Mouse (Mus musculus) ES-E14 (cell line): ENCODE results near the gene Kat14.

Experiments used
- CHD2 ChIP-seq: IDR thresholded peaks from 2 replicates; pipeline ENCODE4 v1.6.1; 2014; ENCODE audit warnings: mild to moderate bottlenecking, low read depth, low read length, inconsistent platforms
- MAFK ChIP-seq: IDR thresholded peaks from 2 replicates; pipeline ENCODE4 v1.6.1; 2014; ENCODE audit warnings: mild to moderate bottlenecking, low read depth, low read length, inconsistent platforms; ENCODE audit not compliant: insufficient read depth
- ZNF384 ChIP-seq: IDR thresholded peaks from 2 replicates; pipeline ENCODE4 v1.6.1; 2012; ENCODE audit warnings: low read depth, low read length, inconsistent platforms

DNA sequence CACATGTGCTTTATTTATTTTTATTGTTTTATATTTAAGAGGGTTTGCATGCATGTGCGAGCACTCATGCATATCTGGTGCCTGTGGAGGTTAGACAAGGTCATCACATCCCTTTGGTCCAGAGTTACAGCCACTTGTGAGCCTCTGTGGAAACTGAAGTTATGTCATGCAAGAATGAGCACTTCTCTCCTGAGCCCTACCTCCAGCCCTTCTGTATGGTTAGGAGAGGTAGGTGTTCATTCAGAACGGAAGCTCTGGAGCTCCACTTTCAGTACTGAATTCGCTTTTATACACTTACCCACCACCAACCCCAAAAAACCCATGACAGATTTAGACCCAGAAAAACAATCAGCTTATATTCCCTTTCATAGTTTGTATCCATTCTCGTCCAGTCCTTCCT, 2.8 kb downstream of the Kat14 start:
- no peak for TF ChIP-seq MAFK
- no peak for TF ChIP-seq ZNF384
- no peak for TF ChIP-seq CHD2
